Mouse (Mus musculus) brain, embryonic 14.5 days (tissue): Measurements from ENCODE around the gene Tmbim1.

Source experiments
- CTCF ChIP-seq: fragments of 200-500 bp; IDR thresholded peaks from 2 replicates; pipeline ENCODE4 v1.5.1; 2012; ENCODE audit warnings: inconsistent platforms, mild to moderate bottlenecking, moderate library complexity, borderline replicate concordance; ENCODE audit not compliant: insufficient read depth, insufficient read length; ENCODE audit errors: extremely low read depth
- POLR2A ChIP-seq: fragments of 200-500 bp; IDR thresholded peaks from 2 replicates; pipeline ENCODE4 v1.6.1; 2012; ENCODE audit warnings: mild to moderate bottlenecking, inconsistent platforms, borderline replicate concordance; ENCODE audit not compliant: poor library complexity, insufficient read depth, insufficient read length, severe bottlenecking; ENCODE audit errors: extremely low read depth

- no peak for TF ChIP-seq CTCF
- no peak for TF ChIP-seq POLR2A
Observed at GRCm38 (mm10) chr1:74275015-74275414, 30.4 kb downstream of the Tmbim1 start.
